Mouse (Mus musculus) MEL (cell line): ENCODE results near the gene 1700092M07Rik. TPM values are rescaled to one million over a fixed set of nuclear protein-coding genes. Genes with fewer than 3 reads are reported as not detected.

ENCODE experiments used
- DNase-seq: peaks from one replicate; pipeline ENCODE4 v3.0.0; 2011; ENCODE audit warnings: low read depth, low spot score
- H3K27ac ChIP-seq: 2 replicates; pipeline ENCODE4 v1.5.1; 2012; ENCODE audit warnings: low read depth, mild to moderate bottlenecking, control low read depth, low read length, moderate library complexity; ENCODE audit not compliant: control insufficient read depth
- H3K27me3 ChIP-seq, 2 experiments: fragments of 150-350 bp in 1 of 2; sonication (generic) in 1 of 2; 2 replicates each; pipeline ENCODE4 v1.6.1; 2012; ENCODE audit warnings: low read length in 2 of 2, mild to moderate bottlenecking in 2 of 2, improper control_type of control experiment in 1 of 2, moderate library complexity in 1 of 2; ENCODE audit not compliant: insufficient read depth in 2 of 2, control insufficient read depth in 1 of 2
- H3K36me3 ChIP-seq, 2 experiments: 2 replicates each; pipeline ENCODE4 v1.6.1; 2012 to 2014; ENCODE audit warnings: low read length in 2 of 2, improper control_type of control experiment in 1 of 2, inconsistent platforms in 1 of 2, mild to moderate bottlenecking in 1 of 2; ENCODE audit not compliant: insufficient read depth in 2 of 2, control insufficient read depth in 1 of 2
- H3K4me1 ChIP-seq, 2 experiments: fragments of 150-350 bp in 1 of 2; sonication (generic) in 1 of 2; 2 replicates each; pipeline ENCODE4 v1.6.1; 2012; ENCODE audit warnings: low read length in 2 of 2, improper control_type of control experiment in 1 of 2, mild to moderate bottlenecking in 1 of 2; ENCODE audit not compliant: insufficient read depth in 2 of 2, control insufficient read depth in 1 of 2
- H3K4me3 ChIP-seq, 2 experiments: fragments of 150-350 bp in 1 of 2; sonication (generic) in 1 of 2; 2 replicates each; pipeline ENCODE4 v1.5.1; 2012; ENCODE audit warnings: low read depth in 2 of 2, low read length in 2 of 2, mild to moderate bottlenecking in 2 of 2, moderate library complexity in 2 of 2, control low read depth in 1 of 2, improper control_type of control experiment in 1 of 2; ENCODE audit not compliant: control insufficient read depth in 1 of 2, insufficient read depth in 1 of 2
- H3K79me2 ChIP-seq: 2 replicates; pipeline ENCODE4 v1.6.1; 2012; ENCODE audit warnings: mild to moderate bottlenecking, low read length, moderate library complexity; ENCODE audit not compliant: control insufficient read depth, poor library complexity, insufficient read depth
- H3K9ac ChIP-seq: 2 replicates; pipeline ENCODE4 v1.6.1; 2012; ENCODE audit warnings: low read depth, mild to moderate bottlenecking, control low read depth, low read length, moderate library complexity; ENCODE audit not compliant: control insufficient read depth, poor library complexity, severe bottlenecking
- H3K9me3 ChIP-seq: fragments of 150-350 bp; sonication (generic); replicated peaks from 2 replicates; pipeline ENCODE4 v1.6.1; 2012; ENCODE audit warnings: mild to moderate bottlenecking, low read length, improper control_type of control experiment, moderate library complexity; ENCODE audit not compliant: insufficient read depth
- BHLHE40 ChIP-seq: IDR thresholded peaks from 2 replicates; pipeline ENCODE4 v1.6.1; 2012; ENCODE audit warnings: low read depth, mild to moderate bottlenecking, inconsistent platforms, low read length, improper control_type of control experiment, borderline replicate concordance
- CHD1 ChIP-seq: IDR thresholded peaks from 2 replicates; pipeline ENCODE4 v1.6.1; 2012; ENCODE audit warnings: low read depth, mild to moderate bottlenecking, inconsistent platforms, low read length, improper control_type of control experiment
- E2F4 ChIP-seq: IDR thresholded peaks from 2 replicates; pipeline ENCODE4 v1.6.1; 2011; ENCODE audit warnings: low read depth, low read length, improper control_type of control experiment, borderline replicate concordance
- ELF1 ChIP-seq: IDR thresholded peaks from 2 replicates; pipeline ENCODE4 v1.6.1; 2014; ENCODE audit warnings: low read depth, mild to moderate bottlenecking, inconsistent platforms, low read length, improper control_type of control experiment, moderate library complexity
- EP300 ChIP-seq, 2 experiments: IDR thresholded peaks; 2 replicates each; pipeline ENCODE4 v1.6.1; 2011; ENCODE audit warnings: improper control_type of control experiment in 2 of 2, low read length in 2 of 2, low read depth in 1 of 2, mild to moderate bottlenecking in 1 of 2
- GATA1 ChIP-seq: IDR thresholded peaks from 2 replicates; pipeline ENCODE4 v1.6.1; 2011; ENCODE audit warnings: low read depth, low read length, improper control_type of control experiment
- MAX ChIP-seq: IDR thresholded peaks from 2 replicates; pipeline ENCODE4 v1.6.1; 2011; ENCODE audit warnings: low read length, improper control_type of control experiment
- MAZ ChIP-seq: IDR thresholded peaks from 2 replicates; pipeline ENCODE4 v1.6.1; 2012; ENCODE audit warnings: low read depth, mild to moderate bottlenecking, inconsistent platforms, low read length, improper control_type of control experiment
- MXI1 ChIP-seq: IDR thresholded peaks from 2 replicates; pipeline ENCODE4 v1.6.1; 2011; ENCODE audit warnings: mild to moderate bottlenecking, low read depth, low read length, improper control_type of control experiment
- MYB ChIP-seq: IDR thresholded peaks from 2 replicates; pipeline ENCODE4 v1.6.1; 2011; ENCODE audit warnings: mild to moderate bottlenecking, low read depth, low read length, improper control_type of control experiment
- MYC ChIP-seq: IDR thresholded peaks from 2 replicates; pipeline ENCODE4 v1.6.1; 2011; ENCODE audit warnings: low read depth, mild to moderate bottlenecking, low read length, improper control_type of control experiment, moderate library complexity
- NELFE ChIP-seq: IDR thresholded peaks from 2 replicates; pipeline ENCODE4 v1.6.1; 2011; ENCODE audit warnings: low read depth, low read length, improper control_type of control experiment
- POLR2AphosphoS2 ChIP-seq: IDR thresholded peaks from 2 replicates; pipeline ENCODE4 v1.6.1; 2011; ENCODE audit warnings: low read length, improper control_type of control experiment
- RAD21 ChIP-seq: IDR thresholded peaks from 2 replicates; pipeline ENCODE4 v1.6.1; 2011; ENCODE audit warnings: mild to moderate bottlenecking, low read depth, low read length, improper control_type of control experiment
- SIN3A ChIP-seq: IDR thresholded peaks from 2 replicates; pipeline ENCODE4 v1.6.1; 2012; ENCODE audit warnings: low read length, improper control_type of control experiment, inconsistent platforms
- USF1 ChIP-seq: IDR thresholded peaks from 2 replicates; pipeline ENCODE4 v1.6.1; 2014; ENCODE audit warnings: low read depth, mild to moderate bottlenecking, inconsistent platforms, low read length, improper control_type of control experiment, moderate library complexity
- USF2 ChIP-seq, 2 experiments: IDR thresholded peaks; 2 replicates each; pipeline ENCODE4 v1.6.1; 2011 to 2012; ENCODE audit warnings: improper control_type of control experiment in 2 of 2, low read length in 2 of 2, borderline replicate concordance in 1 of 2, inconsistent platforms in 1 of 2, low read depth in 1 of 2, mild to moderate bottlenecking in 1 of 2; ENCODE audit not compliant: insufficient read depth in 1 of 2
- ZKSCAN1 ChIP-seq: IDR thresholded peaks from 2 replicates; pipeline ENCODE4 v1.6.1; 2012; ENCODE audit warnings: low read depth, mild to moderate bottlenecking, inconsistent platforms, low read length, improper control_type of control experiment, moderate library complexity
- polyA plus RNA-seq, 2 experiments: library from polyadenylated mRNA; stranded (reverse) in 1 of 2; unstranded in 1 of 2; fragments of >175 nt in 1 of 2; fragments of >200 nt in 1 of 2; gene quantifications; 2 replicates each; pipeline versions ENCODE4 v1.2.1 to v1.2.4; 2012; ENCODE audit warnings: low replicate concordance in 2 of 2, low read depth in 1 of 2; ENCODE audit not compliant: insufficient read length in 2 of 2, insufficient read depth in 1 of 2, missing spikeins in 1 of 2
- total RNA-seq: library from RNA; depleted of rRNA; stranded (reverse); fragments of 300-350 nt; gene quantifications from 2 replicates; pipeline ENCODE4 v1.2.3, GENCODE M21; 2012

The 1700092M07Rik gene
- total and polyA plus RNA-seq, 3 experiments, result 3.3 to 4.3 TPM; not detected in 1

DNA sequence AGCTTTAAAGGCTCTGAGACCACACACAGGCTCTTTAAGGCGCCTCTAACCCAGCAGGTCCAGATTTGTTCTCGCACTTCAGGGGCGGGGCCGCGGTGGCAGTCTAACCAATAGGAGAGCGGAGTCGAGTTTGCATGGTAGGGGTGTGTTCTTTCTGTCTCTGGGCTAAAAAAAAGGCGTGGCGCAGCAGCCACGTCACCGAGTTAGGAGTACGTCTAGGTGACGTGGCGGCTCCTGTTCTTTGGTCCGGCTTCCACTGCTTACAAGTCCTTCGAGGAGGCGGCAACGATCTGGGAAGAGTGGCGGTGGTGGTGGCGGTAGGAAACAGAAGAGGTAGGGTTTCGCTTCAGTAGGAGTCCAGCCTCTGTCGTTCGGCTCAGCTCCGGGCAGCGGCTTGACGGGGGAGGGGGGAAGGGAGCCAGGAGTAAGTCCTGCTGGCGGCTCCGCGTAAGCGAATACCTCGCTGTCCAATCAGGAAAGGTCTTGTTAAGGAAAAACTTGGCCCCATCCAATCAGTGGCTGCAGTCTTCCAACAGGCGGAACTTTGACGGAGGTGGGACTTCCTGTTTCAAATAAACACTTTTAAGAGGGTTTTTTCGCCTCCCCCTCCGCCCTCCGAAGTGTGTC, 838 bp downstream of the 1700092M07Rik start, which contains the start of gene Stx5a (continued):
- TF ChIP-seq EP300 (IDR thresholded peaks at IDR 0.05; ENCODE audit: low read depth in 1 of 2, low read length in 2 of 2) (no peak; a peak in 1 of 4 replicates), MAZ (peak; percentile 47)

DNA sequence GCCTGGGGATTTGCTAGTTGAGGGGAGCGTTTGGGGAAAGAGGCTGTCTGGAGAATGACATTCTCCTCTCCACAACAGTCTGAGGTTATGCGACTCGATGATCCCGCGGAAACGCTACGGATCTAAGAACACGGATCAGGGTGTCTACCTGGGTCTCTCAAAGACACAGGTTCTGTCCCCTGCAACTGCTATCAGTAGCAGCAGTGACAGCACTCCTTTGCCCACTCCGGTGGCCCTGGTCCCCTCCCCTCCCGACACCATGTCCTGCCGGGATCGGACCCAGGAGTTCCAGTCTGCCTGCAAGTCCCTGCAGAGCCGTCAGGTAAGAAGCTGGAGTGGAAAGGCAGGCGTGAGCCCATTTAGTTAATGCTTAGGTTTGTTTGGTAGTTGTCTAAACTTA, 1.7 kb downstream of the 1700092M07Rik start:
- Histone ChIP-seq H3K27ac (peak overlapping the region; percentile 52), H3K9ac (peak overlapping the region; percentile 76), H3K79me2 (peaks cover 16% of the 10 kb centered on the region), H3K4me1 (peaks cover 2 to 5% of the 10 kb centered on the region in 2 experiments; a peak in 3 of 4 replicates), H3K9me3 (no peaks in the 10 kb centered on the region), H3K27me3 (no peaks in the 10 kb centered on the region), H3K36me3 (peaks cover 6 to 23% of the 10 kb centered on the region in 2 experiments), H3K4me3 (peak overlapping the region; percentile 82 to 87)
- DNase-seq, result no peak
- TF ChIP-seq SIN3A, result no peak
- no peak for TF ChIP-seq CHD1
- TF ChIP-seq NELFE, result no peak
- no peak for TF ChIP-seq USF2 (IDR thresholded peaks at IDR 0.05; ENCODE audit: borderline replicate concordance in 1 of 2, insufficient read depth in 1 of 2, low read depth in 1 of 2, low read length in 2 of 2)
- no peak for TF ChIP-seq EP300 (IDR thresholded peaks at IDR 0.05; ENCODE audit: low read depth in 1 of 2, low read length in 2 of 2)
- no peak for TF ChIP-seq MXI1
- no peak for TF ChIP-seq POLR2AphosphoS2
- no peak for TF ChIP-seq MAX
- no peak for TF ChIP-seq RAD21
- TF ChIP-seq ELF1, result no peak
- no peak for TF ChIP-seq MYC
- TF ChIP-seq USF1, result no peak
- TF ChIP-seq E2F4, result no peak
- TF ChIP-seq ZKSCAN1, result no peak
- no peak for TF ChIP-seq MYB
- TF ChIP-seq BHLHE40, result no peak
- TF ChIP-seq GATA1, result no peak

DNA sequence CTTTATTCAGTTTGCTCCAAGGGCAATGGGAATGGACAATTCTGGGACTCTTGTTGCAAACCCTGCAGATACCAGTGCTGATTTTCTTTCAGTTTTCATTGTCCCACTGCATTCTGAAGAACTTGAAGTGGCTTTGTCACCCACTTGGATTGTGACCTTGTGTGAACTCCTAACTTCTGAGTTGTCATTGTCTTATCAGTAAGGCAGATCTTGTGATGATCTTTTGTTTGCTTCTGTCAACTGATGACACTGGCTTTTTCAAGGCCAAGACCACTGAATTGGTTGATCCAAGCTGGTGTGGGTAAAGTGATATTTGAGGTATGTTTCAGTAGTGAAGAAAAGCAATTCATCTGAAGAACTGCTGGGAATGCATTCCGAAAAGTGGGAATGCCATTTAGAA, 4.9 kb downstream of the 1700092M07Rik start:
- Histone ChIP-seq H3K9ac (no peak overlapping the region), H3K27ac (no peak overlapping the region), H3K4me3 (no peak overlapping the region), H3K27me3 (no peaks in the 10 kb centered on the region), H3K79me2 (peaks cover 9% of the 10 kb centered on the region), H3K4me1 (peaks cover 2 to 4% of the 10 kb centered on the region in 2 experiments; a peak in 3 of 4 replicates), H3K9me3 (no peaks in the 10 kb centered on the region)
- DNase-seq, result no peak
- TF ChIP-seq E2F4 (no peak), GATA1 (0 out of 2 replicates have a peak, but pooled peaks have one; percentile 36)
- TF ChIP-seq, all 39 proteins: peak for 1
- H3K36me3 ChIP-seq, result peaks cover 3 to 18% of the 10 kb centered on the region in 2 experiments
